Mouse (Mus musculus) CH12F3 (cell line): Measurements from ENCODE around the gene Slc7a6.

Experiments used
- in situ Hi-C: fragments of 300-500 bp; cut with MboI; formaldehyde crosslinking; loops from 2 replicates; pipeline ENCODE4 v1.14.3; 2020; ENCODE audit warnings: low sequenced_read_pairs

Slc7a6 gene

DNA sequence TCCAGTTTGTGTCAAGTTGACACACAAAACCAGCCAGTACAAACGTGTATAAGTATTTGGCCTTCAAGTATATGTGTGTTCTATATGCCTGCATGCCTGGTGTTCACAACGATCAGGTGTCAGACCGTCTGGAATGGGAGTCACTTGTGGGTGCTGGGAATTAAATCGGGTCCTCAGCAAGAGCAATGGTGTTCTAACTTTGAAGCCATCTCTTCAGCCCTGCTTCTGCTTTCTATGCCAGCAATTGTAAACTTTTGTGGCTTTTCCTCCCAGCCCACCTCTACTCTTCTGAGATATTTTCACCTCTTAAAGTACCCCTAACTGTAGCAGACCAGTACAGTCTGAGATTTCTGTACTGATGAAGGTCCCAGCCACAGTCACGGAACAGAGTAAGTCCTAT, 28.5 kb upstream of the Slc7a6 start:
- in situ Hi-C loops = loop anchor here (10.0 kb wide), 1 partner anchor 265 kb away; no protein-coding TSS in a partner anchor

DNA sequence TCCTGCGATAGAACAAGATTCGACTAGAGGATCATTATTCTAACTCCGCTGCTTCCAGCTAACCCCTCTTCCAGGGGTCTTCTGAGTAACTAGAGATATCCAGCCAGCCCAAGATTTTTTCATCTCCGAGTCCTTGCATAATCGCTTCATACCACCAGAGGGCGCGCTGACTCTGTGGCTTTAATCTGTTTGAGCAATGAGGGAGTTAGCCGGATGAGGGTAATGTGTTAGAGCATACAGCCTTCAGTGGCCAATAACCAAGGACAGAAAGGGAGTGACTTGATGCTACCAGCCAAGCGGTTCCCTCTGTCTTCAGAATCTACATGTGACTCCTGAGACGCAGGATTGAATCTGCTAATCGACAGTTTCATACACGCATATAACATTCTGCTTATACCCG, 27.9 kb upstream of the Slc7a6 start:
- in situ Hi-C loops = loop anchor here (10.0 kb wide), 1 partner anchor 264 kb away; no protein-coding TSS in a partner anchor

DNA sequence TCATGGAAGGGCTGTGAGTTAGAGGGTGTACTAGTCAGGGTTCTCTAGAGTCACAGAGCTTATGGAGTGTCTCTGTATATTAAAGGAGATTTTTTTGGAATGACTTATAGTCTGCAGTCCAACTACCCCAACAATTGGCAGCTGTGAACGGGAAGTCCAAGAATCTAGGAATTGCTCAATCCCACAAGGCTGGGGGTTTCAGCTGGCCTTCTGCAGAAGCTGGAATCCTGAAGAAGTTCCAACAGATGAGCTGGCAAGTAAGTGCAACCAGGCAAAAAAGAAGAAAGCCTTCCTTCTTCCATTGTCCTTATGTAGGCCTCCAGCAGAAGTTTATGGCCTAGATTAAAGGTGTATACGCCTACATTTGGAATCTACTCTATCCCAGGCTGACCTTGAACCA, 23.3 kb upstream of the Slc7a6 start:
- in situ Hi-C loops = loop anchor here (10.0 kb wide), 1 partner anchor 259 kb away; no protein-coding TSS in a partner anchor

DNA sequence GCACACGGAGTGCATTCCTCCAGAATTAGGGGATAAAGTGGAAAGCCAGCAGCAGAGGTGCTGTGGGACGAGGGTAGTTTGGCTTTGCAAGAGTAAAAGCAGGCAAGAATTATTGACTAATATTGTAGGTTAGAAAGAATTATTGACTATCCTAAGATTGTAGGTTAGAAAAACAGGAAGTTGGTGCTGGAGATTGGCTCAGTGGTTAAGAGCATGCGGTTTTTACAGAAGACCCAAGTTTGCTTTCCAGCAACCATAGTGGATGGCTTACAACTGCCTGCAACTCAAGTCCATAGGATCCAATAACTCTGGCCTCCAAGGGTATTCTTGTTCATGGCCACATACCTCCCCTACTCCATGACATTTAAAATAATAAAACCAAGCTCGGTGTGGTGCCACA, 22.6 kb upstream of the Slc7a6 start:
- in situ Hi-C loops = loop anchor here (10.0 kb wide), 1 partner anchor 259 kb away; no protein-coding TSS in a partner anchor

DNA sequence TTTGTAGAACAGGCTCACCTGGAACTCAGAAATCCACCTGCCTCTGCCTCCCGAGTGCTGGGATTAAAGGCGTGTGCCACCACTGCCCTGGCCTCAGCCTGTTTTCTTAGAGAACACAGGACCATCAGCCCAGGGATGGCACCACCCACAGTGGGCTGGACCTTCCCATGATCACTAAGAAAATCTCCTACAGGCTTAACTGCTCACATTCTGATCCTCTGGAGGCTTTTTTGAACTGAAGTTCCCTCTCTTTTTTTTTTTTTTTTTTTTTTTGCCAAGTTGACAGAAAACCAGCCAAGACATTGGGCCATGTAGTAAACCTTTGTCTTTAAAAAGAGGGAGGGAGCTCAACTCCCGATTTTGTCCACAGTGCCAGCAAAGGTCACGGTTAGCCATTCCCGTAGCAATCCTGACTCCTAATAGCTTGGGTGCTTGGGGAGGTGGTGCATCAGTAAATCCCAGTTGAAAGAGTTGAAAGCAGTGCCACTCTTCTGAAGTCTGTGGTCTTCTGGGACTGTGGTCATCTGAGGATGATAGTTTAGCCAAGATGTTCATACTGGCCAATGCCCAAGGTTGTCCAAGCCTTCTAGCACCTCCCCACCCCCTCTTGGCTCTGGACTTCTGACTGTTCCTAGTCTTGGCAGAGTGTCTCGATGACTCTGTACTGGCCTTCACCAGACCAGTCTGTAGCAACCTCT, 20.6 kb upstream of the Slc7a6 start:
- in situ Hi-C loops = loop anchor here (10.0 kb wide), 1 partner anchor 257 kb away; no protein-coding TSS in a partner anchor

DNA sequence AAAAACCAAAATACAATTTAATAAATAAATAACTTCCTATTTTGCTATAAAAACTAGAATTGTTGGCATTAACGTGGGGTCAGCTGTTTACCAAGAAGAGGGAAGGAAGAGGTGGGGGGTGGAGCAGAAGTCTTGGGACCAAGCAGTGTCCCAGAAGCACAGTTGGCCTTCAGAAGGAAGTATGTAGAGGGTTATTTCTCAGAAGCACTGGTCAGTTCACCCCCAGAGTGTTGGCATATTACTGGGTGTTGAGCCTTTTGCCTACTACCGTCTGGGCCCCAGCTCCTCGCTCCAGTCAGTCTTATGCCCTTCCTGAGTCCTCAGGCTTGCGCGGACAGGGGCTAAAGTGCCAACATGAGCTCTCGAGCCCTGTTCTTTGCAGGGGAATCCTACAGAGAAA, 19.6 kb upstream of the Slc7a6 start:
- in situ Hi-C loops = loop anchor here (10.0 kb wide), 1 partner anchor 256 kb away; no protein-coding TSS in a partner anchor

DNA sequence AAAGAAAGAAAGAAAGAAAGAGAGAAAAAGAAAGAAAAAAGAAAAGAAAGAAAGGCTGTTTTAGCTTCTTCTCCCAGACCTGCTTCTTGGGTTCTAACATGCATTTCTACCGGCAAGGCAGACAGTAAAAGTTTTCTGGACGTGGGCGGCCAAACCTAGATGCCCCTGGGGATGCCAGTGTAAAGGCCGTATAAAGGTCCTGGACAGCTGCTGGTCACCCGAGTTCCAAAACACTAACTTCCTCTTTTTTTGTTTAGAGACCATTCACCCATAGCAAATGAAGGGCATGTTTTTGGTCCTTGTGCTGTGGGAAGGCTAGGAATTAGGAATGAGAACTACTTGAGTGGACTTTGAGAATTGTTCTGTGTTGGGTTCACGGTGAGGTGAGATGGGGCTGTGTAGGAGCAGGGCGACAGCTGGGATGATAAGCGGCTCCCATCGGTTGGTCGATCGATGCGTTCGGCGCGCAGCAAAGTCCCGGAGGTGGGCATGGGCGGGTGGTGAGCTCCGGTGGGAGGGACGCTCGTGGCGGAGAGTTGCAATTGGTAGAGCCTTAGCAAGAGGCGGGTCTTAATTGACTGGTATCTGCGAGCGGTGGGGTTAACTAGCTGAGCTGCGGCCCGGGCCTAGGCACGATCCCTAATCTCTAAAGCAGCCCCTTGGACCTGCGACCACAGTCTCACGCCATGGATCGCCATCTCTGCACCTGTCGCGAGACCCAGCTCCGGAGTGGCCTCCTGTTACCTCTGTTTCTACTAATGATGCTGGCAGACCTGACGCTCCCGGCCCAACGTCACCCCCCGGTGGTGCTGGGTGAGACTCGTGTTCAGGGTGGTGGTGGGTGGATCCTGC, 18.6 kb upstream of the Slc7a6 start, which contains the start of gene Pla2g15:
TSS of gene Pla2g15 (plus strand) at position 599 of the 852 bp plus-strand sequence.
- in situ Hi-C loops = loop anchor here (10.0 kb wide), 1 partner anchor 255 kb away; no protein-coding TSS in a partner anchor

DNA sequence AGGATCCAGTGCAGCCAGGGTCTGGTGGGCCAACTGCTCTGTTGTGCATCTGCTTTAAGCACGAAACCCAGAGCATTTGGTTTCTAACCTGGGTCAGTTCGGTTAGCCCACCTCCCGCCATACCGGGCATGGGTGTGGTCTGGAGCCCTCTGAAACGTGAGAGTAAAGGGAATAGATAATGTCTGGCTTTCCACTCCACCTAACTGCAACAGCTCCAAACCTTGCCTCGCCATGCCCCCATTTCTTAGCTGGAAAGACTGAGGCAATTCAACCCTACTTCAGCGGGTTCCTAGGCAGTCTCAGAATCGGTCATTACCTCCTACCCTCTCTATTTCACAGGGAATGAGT, 18.0 kb upstream of the Slc7a6 start:
- in situ Hi-C loops = no loop called here

DNA sequence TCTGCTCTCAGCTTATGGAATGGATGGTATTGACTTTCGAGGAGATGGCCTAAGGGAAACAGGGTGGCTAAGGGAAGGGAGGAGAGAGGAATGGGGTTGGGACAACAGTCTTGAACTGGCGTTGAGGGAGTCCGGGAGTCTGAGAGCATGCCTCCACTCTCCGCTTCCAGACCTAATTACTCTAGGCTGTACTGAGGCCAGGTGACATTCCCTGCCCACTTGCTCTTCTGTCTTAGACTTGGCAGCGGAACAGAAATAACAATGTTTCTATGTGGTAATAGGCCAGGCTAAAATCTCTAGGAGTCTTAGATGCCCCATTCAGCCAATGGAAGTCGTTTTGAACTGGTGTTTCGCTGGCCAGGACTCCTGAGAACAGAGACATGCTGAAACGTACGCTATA, 17.6 kb upstream of the Slc7a6 start:
- in situ Hi-C loops = no loop called here

DNA sequence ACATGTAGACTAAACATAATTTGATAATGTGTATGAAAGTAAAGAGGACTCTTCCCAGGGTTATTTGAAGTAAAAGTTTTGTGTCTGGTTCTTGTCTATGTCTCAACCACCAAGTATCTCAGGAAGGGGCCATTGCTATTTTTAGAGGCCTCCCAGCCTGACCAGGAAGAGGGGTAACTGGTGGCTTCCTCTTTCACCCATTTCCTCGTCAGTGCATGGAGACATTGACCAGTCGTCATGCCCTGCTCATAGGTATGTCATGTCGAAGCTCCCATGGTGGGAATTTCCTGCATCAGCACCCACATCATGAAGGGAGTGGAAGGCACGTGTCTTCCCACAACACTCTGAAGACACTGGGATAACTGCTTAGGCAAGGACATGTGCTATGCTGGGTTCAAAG, 15.8 kb upstream of the Slc7a6 start:
- in situ Hi-C loops = no loop called here

DNA sequence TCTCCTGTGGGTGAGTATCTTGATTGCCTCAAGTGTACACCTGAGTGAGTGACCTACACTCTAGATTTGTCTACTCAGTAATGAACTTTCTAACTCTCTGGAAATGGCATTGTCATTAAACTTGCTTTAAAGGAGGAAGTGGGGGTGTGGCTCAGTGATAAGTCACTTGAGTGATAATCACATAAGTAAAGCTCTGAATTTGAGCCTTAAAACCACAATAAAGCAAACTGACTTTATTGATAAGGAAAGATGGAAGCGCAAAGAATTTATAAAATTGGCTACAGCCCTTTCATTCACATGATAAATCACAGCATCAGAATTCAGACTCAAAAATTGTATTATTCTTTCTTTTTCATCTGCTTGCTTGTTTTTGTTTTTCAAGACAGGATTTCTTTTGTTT, 11.2 kb upstream of the Slc7a6 start:
- in situ Hi-C loops = no loop called here

DNA sequence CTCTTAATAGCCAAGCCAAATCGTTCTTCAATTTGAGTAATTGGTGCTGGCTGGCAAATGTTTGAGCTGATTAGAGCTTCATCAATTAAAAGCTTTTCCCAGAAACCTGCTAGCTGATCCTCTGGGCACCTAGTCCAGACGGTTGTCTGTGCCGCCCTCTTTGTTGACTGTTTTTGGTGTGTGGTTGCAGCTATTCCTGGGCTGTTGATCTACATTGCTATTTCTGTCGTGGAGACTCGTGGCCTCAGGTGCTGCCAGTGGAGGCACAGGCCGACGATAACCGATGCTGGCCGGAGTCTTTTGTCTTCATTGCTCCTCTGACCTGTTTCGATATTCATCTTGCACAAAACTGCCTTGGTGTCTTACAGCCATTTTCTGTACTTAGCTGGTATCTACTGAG, 10.3 kb upstream of the Slc7a6 start:
- in situ Hi-C loops = no loop called here

DNA sequence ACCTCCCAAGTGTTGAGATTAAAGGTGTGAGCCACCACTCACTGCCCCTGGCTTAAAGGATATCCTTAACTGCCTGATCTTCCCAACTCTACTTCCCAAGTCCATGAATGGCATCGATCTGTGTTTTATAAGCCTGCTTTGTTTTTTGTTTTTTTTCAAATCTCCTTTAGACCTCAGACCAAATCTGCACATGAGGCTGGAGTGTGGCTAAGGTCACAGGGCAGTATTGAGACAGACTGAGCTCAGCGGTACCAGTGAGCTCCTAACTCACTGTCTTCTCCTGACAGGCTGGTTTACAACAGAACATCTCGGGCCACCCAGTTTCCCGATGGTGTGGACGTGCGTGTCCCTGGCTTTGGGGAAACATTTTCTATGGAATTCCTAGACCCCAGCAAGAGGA, 8.8 kb upstream of the Slc7a6 start:
- in situ Hi-C loops = no loop called here

DNA sequence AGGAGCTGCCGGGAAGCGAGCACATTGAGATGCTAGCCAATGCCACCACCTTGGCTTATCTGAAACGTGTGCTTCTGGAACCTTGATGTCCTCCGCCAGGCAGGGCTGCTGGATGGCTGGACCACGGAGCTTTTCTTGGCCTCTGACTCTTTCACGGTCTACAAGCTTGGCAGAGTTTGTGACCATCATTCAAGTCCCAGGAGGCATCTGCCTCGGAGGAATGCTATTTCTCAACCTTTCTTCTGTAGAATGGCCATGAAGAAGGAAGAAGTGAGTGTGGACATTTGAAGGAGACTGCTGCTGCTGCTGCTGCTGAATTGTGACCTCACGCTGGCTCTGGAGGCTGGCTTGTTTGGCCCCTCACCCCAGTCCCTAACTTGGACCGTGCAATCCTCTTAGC, 5.4 kb upstream of the Slc7a6 start:
- in situ Hi-C loops = no loop called here

DNA sequence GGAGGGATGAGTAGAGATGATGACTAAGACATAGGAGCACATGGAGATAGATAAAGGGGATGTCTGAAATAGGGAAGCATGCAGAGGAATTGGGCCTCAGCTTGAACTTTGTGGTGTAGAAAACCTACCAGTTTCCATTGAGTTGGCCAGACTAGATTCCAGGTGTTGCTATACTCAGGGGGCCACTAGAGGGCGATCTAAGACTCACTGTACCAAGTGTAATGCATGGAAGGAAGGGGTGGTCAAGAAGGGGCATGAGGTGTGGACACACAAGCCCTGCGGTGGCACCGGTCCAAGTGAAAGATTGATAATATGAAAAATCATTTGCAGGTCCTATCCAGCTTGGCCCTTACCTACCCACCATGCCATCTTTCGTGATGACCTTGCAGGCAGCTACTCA, 3.2 kb upstream of the Slc7a6 start:
- in situ Hi-C loops = no loop called here

DNA sequence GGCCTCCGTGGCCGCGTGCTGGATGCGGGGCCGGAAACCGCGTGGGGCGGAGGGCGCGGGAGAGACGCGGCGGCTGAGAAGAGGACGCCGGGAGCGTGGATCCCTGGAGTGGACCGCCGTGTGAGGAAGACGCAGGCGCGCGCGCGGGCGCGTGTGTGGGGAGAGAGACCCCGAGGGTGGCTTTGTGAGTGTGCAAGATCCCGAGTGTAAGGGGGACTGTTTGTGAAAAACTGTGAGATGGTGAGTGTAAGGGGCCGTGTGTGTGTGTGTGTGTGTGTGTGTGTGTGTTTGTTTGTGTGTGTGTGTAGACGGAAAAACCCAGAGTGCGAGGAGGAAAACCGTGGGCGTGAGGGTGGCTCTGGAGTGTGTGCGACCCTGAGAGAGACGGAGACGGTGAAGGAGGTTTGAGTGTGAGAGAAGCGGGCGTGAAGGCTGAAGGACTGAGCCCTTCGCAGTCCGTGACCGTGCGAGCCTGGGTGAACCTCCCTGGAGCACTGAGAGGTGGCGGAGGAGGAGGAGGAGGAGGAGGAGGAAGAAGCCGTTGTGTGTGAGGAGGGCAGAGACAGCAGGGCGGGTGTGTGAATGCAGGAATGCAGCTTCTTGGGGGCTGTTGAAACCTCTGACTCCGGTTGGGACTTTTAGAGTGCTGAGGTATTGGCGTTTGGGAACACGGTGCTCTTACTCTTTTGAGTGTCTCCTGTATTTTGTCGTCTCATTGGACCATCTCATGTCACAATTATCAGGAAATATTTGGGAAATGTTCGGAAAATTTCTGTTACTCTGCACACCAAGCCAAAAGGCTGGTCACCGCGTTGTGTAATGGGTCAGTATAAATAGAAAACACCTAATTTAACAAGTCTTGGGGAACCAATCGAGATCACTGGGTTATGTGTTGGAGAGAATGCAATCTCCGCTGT, 618 bp downstream of the Slc7a6 start:
- in situ Hi-C loops = no loop called here

DNA sequence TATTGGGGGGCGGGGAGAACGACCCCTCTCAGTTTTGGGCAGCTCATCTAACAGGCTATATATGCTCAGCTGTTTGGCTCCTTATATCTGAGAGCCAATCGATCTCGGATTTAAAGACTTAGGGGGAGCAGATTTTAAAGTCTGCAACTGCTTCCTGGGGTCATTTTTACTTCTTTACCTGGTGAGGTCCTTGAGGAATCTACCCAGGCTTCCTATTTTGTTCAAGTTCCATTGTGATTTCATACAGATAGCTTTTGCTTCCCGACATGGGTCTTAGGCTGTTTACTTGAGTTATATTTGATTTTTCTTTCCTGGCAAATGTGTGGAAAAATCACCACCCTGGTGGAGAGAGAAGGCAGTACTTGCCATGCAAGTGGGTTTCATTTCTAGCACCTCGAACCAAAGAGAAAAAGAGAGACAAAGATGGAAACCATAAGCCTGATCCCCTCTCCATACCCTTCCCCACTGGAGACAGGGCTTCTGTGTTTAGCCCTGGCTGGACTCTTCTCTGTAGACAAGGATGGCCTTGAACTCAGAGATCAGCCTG, 1.4 kb downstream of the Slc7a6 start:
- in situ Hi-C loops = no loop called here

DNA sequence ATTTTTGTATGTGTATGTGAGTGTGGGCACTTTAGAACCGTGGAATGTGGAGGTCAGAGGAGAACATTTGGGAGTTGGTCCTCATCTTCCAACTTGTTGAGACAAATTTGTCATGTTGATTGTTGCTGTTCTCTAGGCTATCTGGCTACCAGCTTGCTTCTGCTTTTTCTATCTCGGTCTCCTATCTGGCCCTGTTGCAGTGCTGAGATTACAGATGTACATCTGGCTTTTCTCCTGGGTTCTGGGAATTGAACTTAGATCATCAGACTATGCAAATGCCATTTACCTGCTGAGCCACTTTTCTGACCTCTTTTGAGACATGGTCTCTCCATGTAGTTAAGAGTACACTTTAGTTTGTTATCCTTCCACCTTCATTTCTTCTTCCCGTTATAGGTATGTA, 4.9 kb downstream of the Slc7a6 start:
- in situ Hi-C loops = no loop called here

DNA sequence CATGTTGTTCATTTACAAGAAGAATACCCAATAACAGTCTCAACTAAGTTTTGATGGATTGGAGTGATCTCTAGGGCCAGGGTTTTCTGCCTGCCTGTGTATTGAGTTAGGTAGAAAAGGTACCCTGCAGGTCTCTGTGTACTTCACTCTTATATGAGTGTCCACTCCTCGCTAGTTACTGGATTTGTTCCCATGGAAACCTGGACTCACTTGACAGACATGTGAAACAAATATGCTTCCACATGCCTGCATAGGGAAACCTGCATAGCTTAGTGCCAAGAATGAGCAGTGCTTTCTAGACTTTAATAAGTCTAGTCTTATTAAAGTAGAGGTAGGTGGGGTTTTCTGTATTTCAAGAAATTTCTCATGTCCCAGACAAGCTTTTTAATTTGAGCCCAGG, 8.2 kb downstream of the Slc7a6 start:
- in situ Hi-C loops = no loop called here

DNA sequence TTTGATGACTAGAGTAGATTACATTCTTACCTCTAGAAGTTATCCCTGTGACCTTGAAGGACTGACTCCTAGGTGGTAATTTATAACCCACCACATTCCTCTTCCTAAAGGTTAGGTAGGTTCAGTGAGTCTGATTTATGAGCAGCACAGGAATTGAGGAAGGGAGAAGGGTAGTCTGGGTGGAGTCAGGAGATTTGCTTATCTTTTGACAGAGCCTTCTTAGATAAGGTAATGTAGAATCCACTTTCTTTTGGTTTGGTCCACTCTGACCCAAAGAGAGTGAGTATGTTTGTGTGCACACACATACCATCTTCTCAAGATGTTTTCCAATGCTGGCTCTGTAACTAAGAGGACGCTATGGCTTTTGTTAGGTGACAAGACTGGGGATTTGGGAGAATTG, 8.9 kb downstream of the Slc7a6 start:
- in situ Hi-C loops = no loop called here

DNA sequence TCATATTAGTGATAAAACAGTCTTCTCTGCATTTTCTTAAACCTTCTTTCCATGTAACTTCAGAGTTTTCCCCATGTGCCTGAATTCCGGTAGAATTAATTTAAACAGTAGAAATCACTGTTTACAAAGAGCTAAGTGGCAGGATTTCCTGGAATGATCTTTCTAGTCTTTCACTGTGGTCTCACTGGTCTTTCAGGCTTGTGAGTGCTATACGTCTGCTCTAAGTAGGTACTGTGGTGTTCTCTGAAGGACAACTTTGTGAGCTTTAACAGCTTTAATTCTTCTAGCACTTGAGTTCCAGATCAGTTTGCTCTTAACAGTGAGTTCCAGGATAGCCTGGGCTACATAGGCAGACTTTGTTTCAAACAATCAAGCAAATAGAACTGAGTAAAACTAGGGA, 9.8 kb downstream of the Slc7a6 start:
- in situ Hi-C loops = no loop called here
